Mouse (Mus musculus) heart, embryonic 13.5 days (tissue): ENCODE measurements around the gene Slc7a7. TPM values are rescaled to one million over a fixed set of nuclear protein-coding genes. Genes with fewer than 3 reads are reported as not detected.

Source experiments
- ATAC-seq: fragments of 200-750 bp; cut with Nextera tagmentation; 2 replicates; pipeline ENCODE4 v1.8.0; 2017; ENCODE audit warnings: moderate TSS enrichment; ENCODE audit not compliant: insufficient number of reproducible peaks, low FRiP score, low TSS enrichment; ENCODE audit errors: extremely low read depth
- H3K27ac ChIP-seq: fragments of 300-500 bp; sonication (generic); replicated peaks from 2 replicates; pipeline ENCODE4 v1.5.1; 2015; ENCODE audit warnings: moderate library complexity, mild to moderate bottlenecking, inconsistent platforms
- H3K27me3 ChIP-seq: fragments of 300-500 bp; sonication (generic); replicated peaks from 2 replicates; pipeline ENCODE4 v1.6.1; 2015; ENCODE audit warnings: mild to moderate bottlenecking, inconsistent platforms
- H3K36me3 ChIP-seq: fragments of 300-500 bp; sonication (generic); 2 replicates; pipeline ENCODE4 v1.6.1; 2015; ENCODE audit warnings: mild to moderate bottlenecking, inconsistent platforms
- H3K4me1 ChIP-seq: fragments of 300-500 bp; sonication (generic); 2 replicates; pipeline ENCODE4 v1.6.1; 2015; ENCODE audit warnings: inconsistent platforms
- H3K4me2 ChIP-seq: fragments of 300-500 bp; sonication (generic); 2 replicates; pipeline ENCODE4 v1.6.1; 2015; ENCODE audit warnings: inconsistent platforms, mild to moderate bottlenecking, moderate library complexity
- H3K4me3 ChIP-seq: fragments of 300-500 bp; sonication (generic); 2 replicates; pipeline ENCODE4 v1.5.1; 2015; ENCODE audit warnings: moderate library complexity, mild to moderate bottlenecking, inconsistent platforms
- H3K9ac ChIP-seq: fragments of 300-500 bp; sonication (generic); 2 replicates; pipeline ENCODE4 v1.6.1; 2015; ENCODE audit warnings: inconsistent platforms, mild to moderate bottlenecking, moderate library complexity
- H3K9me3 ChIP-seq: fragments of 300-500 bp; sonication (generic); 2 replicates; pipeline ENCODE4 v1.6.1; 2016; ENCODE audit warnings: inconsistent platforms
- WGBS: fragments of 180-500 bp; shearing (Covaris S2); methylation state at CpG from one replicate; pipeline ENCODE4 v1.1.7; 2015; ENCODE audit warnings: mixed read lengths; 5-methylcytosine and 5-hydroxymethylcytosine counted together
- polyA plus RNA-seq: library from polyadenylated mRNA; unstranded; fragments of >200 nt; fragmentation: Nextera tagmentation; extraction: Ambion mirVana; gene quantifications from 2 replicates; pipeline ENCODE4 v1.2.1, GENCODE M21; 2015

Gene Slc7a7
- polyA plus RNA-seq, 1 experiment from 2014 or later: 9.6 TPM

GRCm38 (mm10) chr14:54408336-54409056 is 9.1 kb downstream of the Slc7a7 start:
- no peak for ATAC-seq
- 83% methylated on average over 25 of the region's 25 CpGs for WGBS
- peaks cover 24% of the 10 kb centered on the region for H3K4me1 ChIP-seq
- H3K27me3 ChIP-seq: no peaks in the 10 kb centered on the region
- peak overlapping the region; percentile 45 for H3K4me2 ChIP-seq
- no peaks in the 10 kb centered on the region for H3K9me3 ChIP-seq
- H3K9ac ChIP-seq: 0 out of 2 replicates have a peak overlapping the region, but pooled peaks have one; percentile 16
- no peaks in the 10 kb centered on the region for H3K36me3 ChIP-seq
- no peak overlapping the region for H3K27ac ChIP-seq
- H3K4me3 ChIP-seq: peak overlapping the region; percentile 16; the same call in 1 of the 2 replicates

DNA sequence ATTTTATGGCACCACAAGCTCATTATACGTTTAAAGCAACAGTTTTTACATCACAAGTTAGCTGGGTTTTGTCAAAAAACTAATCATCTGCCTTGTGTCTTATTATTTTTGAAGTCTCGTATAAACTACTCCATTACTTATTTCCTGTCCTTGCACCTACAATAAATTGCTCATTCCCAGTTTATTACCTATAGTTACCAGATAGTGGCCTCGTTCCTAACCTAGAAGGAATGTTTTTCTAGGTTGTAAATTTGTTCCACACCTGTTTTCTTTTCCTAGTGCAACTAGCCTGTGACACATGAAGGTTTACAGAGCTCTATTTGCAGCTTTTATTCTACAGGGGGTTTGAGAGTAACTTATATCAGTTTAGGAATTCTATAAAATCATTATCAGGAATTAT is 15.9 kb downstream of the Slc7a7 start:
- 71% methylated on average over 3 of the region's 3 CpGs for WGBS
- H3K4me3 ChIP-seq: no peak overlapping the region
- H3K9me3 ChIP-seq: no peaks in the 10 kb centered on the region
- peaks cover 8% of the 10 kb centered on the region for H3K4me1 ChIP-seq
- H3K36me3 ChIP-seq: no peaks in the 10 kb centered on the region
- H3K27ac ChIP-seq: no peak overlapping the region
- ATAC-seq: no peak
- H3K4me2 ChIP-seq: no peak overlapping the region
- no peak overlapping the region for H3K9ac ChIP-seq
- no peaks in the 10 kb centered on the region for H3K27me3 ChIP-seq

GRCm38 (mm10) chr14:54398921-54399382 is 18.6 kb downstream of the Slc7a7 start:
- 61% methylated on average over 8 of the region's 8 CpGs for WGBS
- Histone ChIP-seq H3K4me3 (no peak overlapping the region), H3K27ac (no peak overlapping the region; the same call in 1 of the 2 replicates), H3K4me1 (peaks cover 13% of the 10 kb centered on the region), H3K4me2 (no peak overlapping the region), H3K9ac (no peak overlapping the region), H3K36me3 (peaks cover 6% of the 10 kb centered on the region), H3K27me3 (no peaks in the 10 kb centered on the region), H3K9me3 (no peaks in the 10 kb centered on the region)
- ATAC-seq: no peak

DNA sequence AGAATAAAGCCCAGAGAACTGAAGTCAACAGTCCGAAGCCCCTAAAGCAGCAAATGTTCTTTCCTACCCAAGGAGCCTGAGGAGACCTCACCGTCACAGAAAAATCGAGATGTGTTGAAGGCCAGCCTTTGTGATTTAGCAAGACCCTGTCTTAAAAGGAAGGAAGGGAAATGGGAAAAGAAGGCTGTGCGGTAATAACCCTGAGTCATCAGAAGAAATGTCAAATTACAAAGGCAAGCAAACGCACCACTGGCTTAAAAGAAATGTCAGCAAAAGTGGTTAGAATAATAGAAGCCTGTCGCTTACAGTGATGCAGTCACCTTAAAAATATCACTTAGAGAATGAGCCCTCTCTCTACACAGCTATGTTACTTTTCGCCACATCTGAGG is 19.1 kb downstream of the Slc7a7 start:
- WGBS: 71% methylated on average over 7 of the region's 7 CpGs
- no peak overlapping the region for H3K4me2 ChIP-seq
- peaks cover 6% of the 10 kb centered on the region for H3K36me3 ChIP-seq
- H3K27ac ChIP-seq: no peak overlapping the region
- H3K9me3 ChIP-seq: no peaks in the 10 kb centered on the region
- no peak overlapping the region for H3K4me3 ChIP-seq
- ATAC-seq: no peak
- H3K4me1 ChIP-seq: peaks cover 13% of the 10 kb centered on the region
- H3K27me3 ChIP-seq: no peaks in the 10 kb centered on the region
- H3K9ac ChIP-seq: no peak overlapping the region

DNA sequence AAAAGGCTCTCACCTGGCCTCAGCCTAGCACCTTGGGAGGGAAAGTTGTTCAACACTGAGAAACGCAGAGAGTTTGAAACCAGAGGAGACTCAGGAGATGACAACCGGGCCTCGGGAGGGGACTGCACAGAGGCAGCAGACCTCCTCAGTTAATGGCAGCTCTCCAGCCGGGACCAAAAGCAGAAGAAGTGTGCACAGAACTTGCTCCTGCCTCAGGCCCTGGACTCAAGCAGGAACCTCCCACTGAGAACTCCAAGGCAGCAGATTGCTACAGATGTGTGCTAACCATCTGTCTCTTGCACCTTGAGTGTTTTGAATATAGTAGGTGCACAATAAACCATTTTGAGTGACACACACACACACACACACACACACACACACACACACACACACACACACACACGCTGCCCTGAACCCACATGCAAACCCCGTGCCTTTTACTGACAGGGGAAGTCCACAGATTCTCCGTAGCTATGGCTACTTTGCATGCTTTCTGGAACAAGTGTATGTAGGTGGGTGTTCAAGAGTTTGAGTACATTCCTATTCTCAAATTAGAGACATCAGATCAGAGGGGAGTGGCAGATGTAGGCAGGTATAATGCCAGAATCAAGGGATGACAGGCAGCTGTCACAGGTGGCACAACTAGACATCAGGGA is 19.6 kb downstream of the Slc7a7 start:
- Histone ChIP-seq H3K4me3 (no peak overlapping the region), H3K4me1 (peaks cover 13% of the 10 kb centered on the region), H3K27me3 (no peaks in the 10 kb centered on the region), H3K36me3 (peaks cover 6% of the 10 kb centered on the region), H3K9me3 (no peaks in the 10 kb centered on the region), H3K9ac (no peak overlapping the region), H3K4me2 (no peak overlapping the region), H3K27ac (no peak overlapping the region)
- no peak for ATAC-seq
- WGBS: 77% methylated on average over 7 of the region's 7 CpGs

GRCm38 (mm10) chr14:54396685-54397084 is 20.9 kb downstream of the Slc7a7 start:
- H3K9ac ChIP-seq: no peak overlapping the region
- H3K9me3 ChIP-seq: no peaks in the 10 kb centered on the region
- H3K4me3 ChIP-seq: no peak overlapping the region
- H3K4me1 ChIP-seq: peaks cover 13% of the 10 kb centered on the region
- ATAC-seq: no peak
- WGBS: 40% methylated on average over 7 of the region's 7 CpGs
- H3K27ac ChIP-seq: no peak overlapping the region
- peaks cover 6% of the 10 kb centered on the region for H3K36me3 ChIP-seq
- no peak overlapping the region for H3K4me2 ChIP-seq
- no peaks in the 10 kb centered on the region for H3K27me3 ChIP-seq

DNA sequence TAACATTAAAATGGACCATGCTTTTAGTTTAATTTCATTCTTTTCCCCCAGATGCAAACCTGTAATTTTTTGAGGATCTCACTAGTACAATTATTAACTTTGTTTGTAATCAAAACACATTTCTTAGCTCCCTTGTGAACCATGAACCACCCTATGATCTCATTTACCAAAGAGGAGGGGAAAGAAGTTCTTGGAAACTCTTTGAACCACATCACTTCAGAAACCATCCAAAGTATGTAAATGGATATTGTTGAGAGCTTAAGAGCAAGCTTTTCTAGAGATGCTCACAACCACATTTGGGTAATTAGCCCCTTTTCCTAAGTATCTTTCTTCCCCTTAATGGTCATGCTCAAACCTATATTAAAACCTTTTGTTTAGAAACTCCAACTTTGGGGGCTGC is 23.3 kb downstream of the Slc7a7 start:
- Histone ChIP-seq H3K27ac (no peak overlapping the region), H3K4me2 (no peak overlapping the region), H3K4me3 (no peak overlapping the region), H3K36me3 (peaks cover 6% of the 10 kb centered on the region), H3K9me3 (no peaks in the 10 kb centered on the region), H3K27me3 (no peaks in the 10 kb centered on the region), H3K4me1 (peaks cover 13% of the 10 kb centered on the region), H3K9ac (no peak overlapping the region)
- ATAC-seq: no peak

GRCm38 (mm10) chr14:54393794-54394193 is 23.8 kb downstream of the Slc7a7 start:
- Histone ChIP-seq H3K4me3 (no peak overlapping the region), H3K27me3 (no peaks in the 10 kb centered on the region), H3K9me3 (no peaks in the 10 kb centered on the region), H3K4me1 (peaks cover 8% of the 10 kb centered on the region), H3K4me2 (no peak overlapping the region), H3K27ac (no peak overlapping the region), H3K9ac (no peak overlapping the region), H3K36me3 (peaks cover 6% of the 10 kb centered on the region)
- no peak for ATAC-seq
- 71% methylated on average over 3 of the region's 3 CpGs for WGBS

DNA sequence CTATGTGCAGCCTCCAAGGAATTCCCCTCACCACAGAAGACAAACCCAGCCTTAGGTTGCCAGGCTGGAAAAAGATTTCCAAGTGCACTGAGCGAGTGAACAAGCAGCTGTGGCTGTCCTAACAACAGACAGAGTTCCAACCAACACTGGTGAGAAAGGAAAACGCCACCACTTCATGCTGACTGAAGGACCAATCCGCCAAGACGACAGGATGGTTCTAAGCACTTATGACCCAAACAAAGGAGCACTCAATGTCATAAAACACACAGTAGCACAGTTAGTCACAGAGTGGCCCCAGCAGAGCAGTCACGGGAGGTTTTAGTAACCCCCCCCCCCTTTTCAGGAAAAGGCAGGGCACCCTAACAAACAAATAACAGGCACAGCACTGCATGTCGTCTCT is 26.7 kb downstream of the Slc7a7 start:
- peaks cover 6% of the 10 kb centered on the region for H3K36me3 ChIP-seq
- H3K4me1 ChIP-seq: no peaks in the 10 kb centered on the region
- ATAC-seq: no peak
- no peak overlapping the region for H3K9ac ChIP-seq
- no peaks in the 10 kb centered on the region for H3K27me3 ChIP-seq
- WGBS: 66% methylated on average over 6 of the region's 6 CpGs
- H3K9me3 ChIP-seq: no peaks in the 10 kb centered on the region
- H3K27ac ChIP-seq: no peak overlapping the region
- H3K4me3 ChIP-seq: no peak overlapping the region
- H3K4me2 ChIP-seq: no peak overlapping the region

DNA sequence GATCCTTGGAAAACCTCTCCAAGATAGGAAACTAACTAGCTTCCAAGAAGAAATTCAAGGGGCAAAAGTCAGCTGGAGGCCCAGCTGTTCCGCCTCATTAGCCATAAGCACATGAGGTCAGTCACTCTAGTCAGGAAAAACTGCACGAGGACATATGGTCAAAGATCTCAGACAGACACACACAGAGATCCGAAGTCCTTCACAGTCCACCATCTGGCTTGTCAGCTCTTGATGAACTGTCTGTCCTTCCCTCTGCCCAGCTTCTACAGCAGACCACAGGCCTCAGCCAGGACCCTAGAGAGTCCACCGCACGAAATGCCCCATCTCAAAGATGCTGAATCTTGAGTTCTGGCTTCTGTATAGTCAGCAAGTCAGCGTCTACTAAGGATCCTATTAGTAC is 30.0 kb downstream of the Slc7a7 start:
- WGBS: 76% methylated on average over 6 of the region's 6 CpGs
- no peaks in the 10 kb centered on the region for H3K9me3 ChIP-seq
- no peaks in the 10 kb centered on the region for H3K27me3 ChIP-seq

DNA sequence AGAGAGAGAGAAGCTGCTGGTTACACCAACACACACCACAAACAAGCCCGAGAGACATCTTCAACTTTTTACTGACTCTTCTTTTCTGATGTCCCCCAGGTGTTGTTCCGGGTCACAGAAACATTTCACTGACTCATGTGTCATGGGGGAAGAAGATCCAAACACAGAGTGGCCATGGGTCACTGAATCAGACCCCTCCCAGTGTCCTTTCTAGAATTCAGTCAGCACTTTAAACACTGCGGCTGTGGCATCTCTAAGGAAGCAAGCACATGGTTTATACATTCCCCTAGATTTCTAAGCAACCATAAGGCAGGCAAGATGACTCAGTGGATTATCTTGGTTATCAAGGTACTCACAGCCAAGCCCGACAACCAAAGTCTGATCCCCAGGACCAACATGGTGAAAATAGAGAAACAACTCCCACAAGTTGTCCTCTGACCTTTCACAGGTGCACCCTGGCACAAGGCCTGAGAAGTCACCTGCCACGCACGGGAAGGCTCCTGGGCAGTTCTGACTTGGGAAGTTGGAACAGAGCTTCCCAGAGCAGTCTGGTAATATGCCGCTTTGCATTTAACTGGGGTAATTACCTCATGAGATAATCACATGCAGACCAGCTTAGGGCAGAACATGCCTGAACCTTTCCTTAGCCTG is 31.5 kb downstream of the Slc7a7 start:
- no peak overlapping the region for H3K4me2 ChIP-seq
- no peaks in the 10 kb centered on the region for H3K9me3 ChIP-seq
- no peak overlapping the region for H3K4me3 ChIP-seq
- WGBS: 75% methylated on average over 7 of the region's 7 CpGs
- H3K9ac ChIP-seq: no peak overlapping the region
- no peak for ATAC-seq
- H3K4me1 ChIP-seq: peaks cover 9% of the 10 kb centered on the region
- H3K27ac ChIP-seq: no peak overlapping the region
- no peaks in the 10 kb centered on the region for H3K36me3 ChIP-seq
- H3K27me3 ChIP-seq: no peaks in the 10 kb centered on the region

More for the DNA sequence above, 30.0 kb downstream of the Slc7a7 start:
- Histone ChIP-seq H3K27ac (no peak overlapping the region), H3K4me3 (no peak overlapping the region), H3K36me3 (no peaks in the 10 kb centered on the region), H3K4me2 (no peak overlapping the region), H3K9ac (no peak overlapping the region), H3K4me1 (peaks cover 9% of the 10 kb centered on the region)
- no peak for ATAC-seq
